Mouse (Mus musculus): ENCODE results near the gene Ate1. TPM values are rescaled to one million over a fixed set of nuclear protein-coding genes. Genes with fewer than 3 reads are reported as not detected.

Ate1 gene
- total and polyA plus RNA-seq, 2 experiments from 2014 or later, result 50.8 to 97.7 TPM

- Histone ChIP-seq H3K9me3 (ENCODE audit: low read length) (0 out of 2 replicates have a peak, but pooled peaks cover 3% of the 10 kb centered on the region), H3K4me3 (ENCODE audit: low read depth, low read length) (no peak overlapping the region), H3K4me1 (ENCODE audit: insufficient read depth) (peaks cover 9% of the 10 kb centered on the region; the same call in 1 of the 2 replicates), H3K36me3 (ENCODE audit: insufficient read depth) (peaks cover 6% of the 10 kb centered on the region; the same call in 1 of the 2 replicates), H3K9ac (no peak overlapping the region), H3K27me3 (ENCODE audit: insufficient read depth, low read length) (no peaks in the 10 kb centered on the region), H3K27ac (ENCODE audit: low read depth, low read length) (no peak overlapping the region), H3K4me2 (ENCODE audit: low read depth) (no peak overlapping the region)
- no peak for TF ChIP-seq CTCF (IDR thresholded peaks at IDR 0.05; ENCODE audit: low read depth)
- ATAC-seq (peak; percentile 9; the same call in 1 of the 2 replicates), DNase-seq (no peak)
- 37% methylated on average over 8 of the region's 8 CpGs for WGBS
Observed at GRCm38 (mm10) chr7:130385732-130386294, 134.4 kb downstream of the Ate1 start.

GRCm38 (mm10) chr7:130382126-130382525, 138.0 kb downstream of the Ate1 start:
- Histone ChIP-seq H3K27ac (ENCODE audit: low read depth, low read length) (no peak overlapping the region; the same call in 1 of the 2 replicates), H3K4me1 (ENCODE audit: insufficient read depth) (peaks cover 10% of the 10 kb centered on the region; the same call in 1 of the 2 replicates), H3K4me3 (ENCODE audit: low read depth, low read length) (no peak overlapping the region), H3K4me2 (ENCODE audit: low read depth) (no peak overlapping the region), H3K9ac (no peak overlapping the region), H3K9me3 (ENCODE audit: low read length) (0 out of 2 replicates have a peak, but pooled peaks cover 3% of the 10 kb centered on the region), H3K27me3 (ENCODE audit: insufficient read depth, low read length) (no peaks in the 10 kb centered on the region), H3K36me3 (ENCODE audit: insufficient read depth) (peaks cover 6% of the 10 kb centered on the region; the same call in 1 of the 2 replicates)
- WGBS, result 62% methylated on average over 13 of the region's 13 CpGs
- no peak for DNase-seq
- peak; percentile 50 for TF ChIP-seq CTCF (IDR thresholded peaks at IDR 0.05; ENCODE audit: low read depth)
- ATAC-seq, result no peak; the same call in 1 of the 2 replicates

GRCm38 (mm10) chr7:130381387-130381951, 138.7 kb downstream of the Ate1 start:
- Histone ChIP-seq H3K4me3 (ENCODE audit: low read depth, low read length) (no peak overlapping the region), H3K9ac (no peak overlapping the region), H3K4me2 (ENCODE audit: low read depth) (no peak overlapping the region), H3K9me3 (ENCODE audit: low read length) (0 out of 2 replicates have a peak, but pooled peaks cover 3% of the 10 kb centered on the region), H3K27ac (ENCODE audit: low read depth, low read length) (peak overlapping the region; percentile 35), H3K36me3 (ENCODE audit: insufficient read depth) (0 out of 2 replicates have a peak, but pooled peaks cover 3% of the 10 kb centered on the region), H3K4me1 (ENCODE audit: insufficient read depth) (peaks cover 10% of the 10 kb centered on the region; the same call in 1 of the 2 replicates), H3K27me3 (ENCODE audit: insufficient read depth, low read length) (no peaks in the 10 kb centered on the region)
- DNase-seq (peak; percentile 69), ATAC-seq (peak; percentile 85)
- TF ChIP-seq CTCF (IDR thresholded peaks at IDR 0.05; ENCODE audit: low read depth), result no peak
- WGBS, result 20% methylated on average over 8 of the region's 8 CpGs

- Histone ChIP-seq H3K9ac (no peak overlapping the region), H3K36me3 (ENCODE audit: insufficient read depth) (0 out of 2 replicates have a peak, but pooled peaks cover 3% of the 10 kb centered on the region), H3K4me1 (ENCODE audit: insufficient read depth) (peaks cover 10% of the 10 kb centered on the region; the same call in 1 of the 2 replicates), H3K4me3 (ENCODE audit: low read depth, low read length) (no peak overlapping the region), H3K27me3 (ENCODE audit: insufficient read depth, low read length) (no peaks in the 10 kb centered on the region), H3K4me2 (ENCODE audit: low read depth) (no peak overlapping the region), H3K27ac (ENCODE audit: low read depth, low read length) (peak overlapping the region; percentile 35), H3K9me3 (ENCODE audit: low read length) (0 out of 2 replicates have a peak, but pooled peaks cover 3% of the 10 kb centered on the region)
- no peak for ATAC-seq
- peak; percentile 49 for TF ChIP-seq CTCF (IDR thresholded peaks at IDR 0.05; ENCODE audit: low read depth)
- peak; percentile 34 for DNase-seq
- 50% methylated on average over 8 of the region's 8 CpGs for WGBS
Observed at GRCm38 (mm10) chr7:130380769-130381355, 139.3 kb downstream of the Ate1 start.

- DNase-seq, result no peak
- TF ChIP-seq CTCF (IDR thresholded peaks at IDR 0.05; ENCODE audit: low read depth), result no peak
- Histone ChIP-seq H3K36me3 (ENCODE audit: insufficient read depth) (0 out of 2 replicates have a peak, but pooled peaks cover 3% of the 10 kb centered on the region), H3K4me1 (ENCODE audit: insufficient read depth) (peaks cover 10% of the 10 kb centered on the region; the same call in 1 of the 2 replicates), H3K27ac (ENCODE audit: low read depth, low read length) (no peak overlapping the region), H3K9ac (no peak overlapping the region), H3K27me3 (ENCODE audit: insufficient read depth, low read length) (no peaks in the 10 kb centered on the region), H3K4me3 (ENCODE audit: low read depth, low read length) (no peak overlapping the region), H3K4me2 (ENCODE audit: low read depth) (no peak overlapping the region), H3K9me3 (ENCODE audit: low read length) (0 out of 2 replicates have a peak, but pooled peaks cover 3% of the 10 kb centered on the region)
- ATAC-seq, result no peak
- 92% methylated on average over 7 of the region's 7 CpGs for WGBS
Observed at GRCm38 (mm10) chr7:130380367-130380766, 139.8 kb downstream of the Ate1 start.

GRCm38 (mm10) chr7:130379886-130380285, 140.3 kb downstream of the Ate1 start:
- DNase-seq (no peak), ATAC-seq (no peak)
- Histone ChIP-seq H3K27me3 (ENCODE audit: insufficient read depth, low read length) (no peaks in the 10 kb centered on the region), H3K4me1 (ENCODE audit: insufficient read depth) (peaks cover 10% of the 10 kb centered on the region; the same call in 1 of the 2 replicates), H3K27ac (ENCODE audit: low read depth, low read length) (no peak overlapping the region), H3K36me3 (ENCODE audit: insufficient read depth) (0 out of 2 replicates have a peak, but pooled peaks cover 3% of the 10 kb centered on the region), H3K4me2 (ENCODE audit: low read depth) (no peak overlapping the region), H3K9ac (no peak overlapping the region), H3K4me3 (ENCODE audit: low read depth, low read length) (no peak overlapping the region), H3K9me3 (ENCODE audit: low read length) (0 out of 2 replicates have a peak, but pooled peaks cover 3% of the 10 kb centered on the region)
- TF ChIP-seq CTCF (IDR thresholded peaks at IDR 0.05; ENCODE audit: low read depth), result no peak
- 85% methylated on average over 5 of the region's 5 CpGs for WGBS
